Mouse (Mus musculus) forebrain, postnatal 0 days (tissue): ENCODE results near the gene Smyd5. TPM values are rescaled to one million over a fixed set of nuclear protein-coding genes. Genes with fewer than 3 reads are reported as not detected.

Experiments used
- ATAC-seq: fragments of 200-750 bp; cut with Nextera tagmentation; 2 replicates; pipeline ENCODE4 v1.8.0; 2017; ENCODE audit warnings: mild to moderate bottlenecking, moderate library complexity
- DNase-seq: peaks from one replicate; pipeline ENCODE4 v3.0.0-alpha.2; 2015
- H3K27ac ChIP-seq: fragments of 300-500 bp; sonication (generic); 2 replicates; pipeline ENCODE4 v1.5.1; 2014; ENCODE audit warnings: low read depth, mild to moderate bottlenecking, antibody characterized with exemption, low read length, moderate library complexity, mixed read lengths
- H3K27me3 ChIP-seq: fragments of 300-500 bp; sonication (generic); 2 replicates; pipeline ENCODE4 v1.6.1; 2014; ENCODE audit warnings: mild to moderate bottlenecking, low read length, mixed read lengths; ENCODE audit not compliant: insufficient read depth
- H3K36me3 ChIP-seq: fragments of 300-500 bp; sonication (generic); 2 replicates; pipeline ENCODE4 v1.6.1; 2014; ENCODE audit warnings: mild to moderate bottlenecking, moderate library complexity; ENCODE audit not compliant: insufficient read depth
- H3K4me1 ChIP-seq: fragments of 300-500 bp; sonication (generic); 2 replicates; pipeline ENCODE4 v1.6.1; 2014; ENCODE audit warnings: antibody characterized with exemption; ENCODE audit not compliant: insufficient read depth
- H3K4me2 ChIP-seq: fragments of 300-500 bp; sonication (generic); 2 replicates; pipeline ENCODE4 v1.6.1; 2014; ENCODE audit warnings: low read depth, mild to moderate bottlenecking, moderate library complexity
- H3K4me3 ChIP-seq: fragments of 300-500 bp; sonication (generic); 2 replicates; pipeline ENCODE4 v1.5.1; 2014; ENCODE audit warnings: low read depth, low read length, mixed read lengths
- H3K9ac ChIP-seq: fragments of 300-500 bp; sonication (generic); 2 replicates; pipeline ENCODE4 v1.6.1; 2014; ENCODE audit warnings: mild to moderate bottlenecking
- H3K9me3 ChIP-seq: fragments of 300-500 bp; sonication (generic); 2 replicates; pipeline ENCODE4 v1.6.1; 2016; ENCODE audit warnings: low read length
- CTCF ChIP-seq: sonication (generic); IDR thresholded peaks from 2 replicates; pipeline ENCODE4 v1.5.1; 2016; ENCODE audit warnings: antibody characterized with exemption, control low read depth, low read depth
- WGBS: fragments of 180-500 bp; shearing (Covaris S2); extraction: QIAGEN DNeasy Blood & Tissue Kit; methylation state at CpG from one replicate; pipeline ENCODE4 v1.1.7; 2014; 5-methylcytosine and 5-hydroxymethylcytosine counted together
- polyA plus RNA-seq: library from polyadenylated mRNA; unstranded; fragments of >200 nt; fragmentation: Nextera tagmentation; extraction: Ambion mirVana; gene quantifications from 2 replicates; pipeline ENCODE4 v1.2.1, GENCODE M21; 2015
- total RNA-seq: library from RNA; depleted of rRNA; stranded (reverse); fragments of >200 nt; gene quantifications from 2 replicates; pipeline ENCODE4 v1.2.3, GENCODE M21; 2014; rRNA removed

Gene Smyd5
- total RNA-seq: 63.2 and 65.8 TPM in 2 replicates
- polyA plus RNA-seq: 49.3 and 61.7 TPM in 2 replicates

DNA sequence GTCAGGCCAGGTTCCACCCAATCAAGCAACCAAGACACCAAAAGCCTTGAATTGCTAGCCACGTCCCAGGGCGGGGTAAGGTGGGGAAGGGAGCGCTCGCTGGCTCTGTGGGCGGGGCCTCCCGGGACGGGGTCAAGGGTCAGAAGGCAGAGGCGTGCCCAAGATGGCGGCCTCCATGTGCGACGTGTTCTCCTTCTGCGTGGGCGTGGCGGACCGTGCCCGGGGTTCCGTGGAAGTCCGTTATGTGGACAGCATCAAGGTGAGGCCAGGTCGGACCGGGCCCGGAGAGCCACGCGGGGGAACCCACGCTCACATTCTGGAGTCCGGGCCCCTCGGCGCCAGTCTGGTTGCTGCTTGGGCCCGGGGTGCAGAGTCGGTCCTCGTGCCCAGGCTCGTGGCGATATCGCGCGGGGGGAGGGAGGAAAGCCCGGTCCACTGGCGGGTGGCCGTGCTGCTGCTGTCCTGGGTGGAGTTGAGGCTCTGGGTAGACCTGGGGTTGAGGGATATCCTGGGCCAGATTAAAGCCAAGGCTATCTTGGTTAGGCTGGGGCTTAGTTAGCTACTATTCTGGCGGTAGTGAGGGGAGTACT, at the start of gene Smyd5:
Smyd5 (plus strand) TSS at position 148 of the 590 bp plus-strand sequence.
- ATAC-seq (peak; percentile 90), DNase-seq (peak; percentile 80)
- Histone ChIP-seq H3K27me3 (no peaks in the 10 kb centered on the region), H3K27ac (0 out of 2 replicates have a peak within 1 kb of the TSS, but pooled peaks have one; percentile 35), H3K4me3 (peak within 1 kb of the TSS; percentile 76), H3K4me2 (peak within 1 kb of the TSS; percentile 87), H3K9me3 (no peaks in the 10 kb centered on the region), H3K4me1 (no peaks in the 10 kb centered on the region; the same call in none of the 2 replicates), H3K36me3 (no peaks in the 10 kb centered on the region), H3K9ac (peak within 1 kb of the TSS; percentile 70)
- under 1% methylated on average over 39 of the region's 39 CpGs for WGBS
- no peak for TF ChIP-seq CTCF

DNA sequence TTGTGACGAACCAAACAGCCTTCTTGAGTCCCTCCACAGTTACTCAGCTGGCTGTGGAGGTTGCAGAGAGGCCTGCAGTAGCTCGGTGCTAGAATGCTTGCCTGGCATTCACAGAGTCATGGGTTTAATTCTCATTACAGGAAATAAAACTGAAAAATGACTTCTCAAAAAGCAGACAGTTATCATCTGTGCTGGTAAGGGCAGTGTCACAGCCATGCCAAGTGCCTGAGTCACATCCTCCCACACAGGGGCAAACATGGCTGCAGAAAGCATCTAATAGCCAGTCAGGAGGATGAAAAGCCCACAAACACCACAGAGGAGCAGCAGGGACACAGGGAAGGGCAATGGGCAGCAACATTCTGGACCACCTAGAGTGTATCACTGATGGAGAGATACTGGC, 49.0 kb upstream of the Smyd5 start:
- TF ChIP-seq CTCF: no peak
- Histone ChIP-seq H3K27ac (no peak overlapping the region), H3K9ac (no peak overlapping the region), H3K27me3 (no peaks in the 10 kb centered on the region), H3K9me3 (no peaks in the 10 kb centered on the region), H3K36me3 (no peaks in the 10 kb centered on the region), H3K4me1 (no peaks in the 10 kb centered on the region), H3K4me3 (no peak overlapping the region), H3K4me2 (no peak overlapping the region)
- no peak for ATAC-seq
- WGBS: 79% methylated on average over 2 of the region's 2 CpGs
- no peak for DNase-seq

- Histone ChIP-seq H3K4me2 (no peak overlapping the region), H3K9me3 (no peaks in the 10 kb centered on the region), H3K36me3 (no peaks in the 10 kb centered on the region), H3K27ac (no peak overlapping the region), H3K4me1 (no peaks in the 10 kb centered on the region), H3K4me3 (no peak overlapping the region), H3K27me3 (no peaks in the 10 kb centered on the region), H3K9ac (no peak overlapping the region)
- no peak for TF ChIP-seq CTCF
- no peak for DNase-seq
- no peak for ATAC-seq
- WGBS: 87% methylated on average over 5 of the region's 5 CpGs
Observed at GRCm38 (mm10) chr6:85388608-85389007, 43.2 kb upstream of the Smyd5 start.

- ATAC-seq (no peak), DNase-seq (peak; percentile 69)
- peak; percentile 82 for TF ChIP-seq CTCF
- H3K27ac ChIP-seq: no peak overlapping the region
- no peak overlapping the region for H3K4me2 ChIP-seq
- H3K9me3 ChIP-seq: no peaks in the 10 kb centered on the region
- H3K4me1 ChIP-seq: no peaks in the 10 kb centered on the region
- no peaks in the 10 kb centered on the region for H3K27me3 ChIP-seq
- H3K4me3 ChIP-seq: no peak overlapping the region
- no peaks in the 10 kb centered on the region for H3K36me3 ChIP-seq
- WGBS: 24% methylated on average over 6 of the region's 7 CpGs
- H3K9ac ChIP-seq: no peak overlapping the region
Observed at GRCm38 (mm10) chr6:85391803-85392202, 40.0 kb upstream of the Smyd5 start.

DNA sequence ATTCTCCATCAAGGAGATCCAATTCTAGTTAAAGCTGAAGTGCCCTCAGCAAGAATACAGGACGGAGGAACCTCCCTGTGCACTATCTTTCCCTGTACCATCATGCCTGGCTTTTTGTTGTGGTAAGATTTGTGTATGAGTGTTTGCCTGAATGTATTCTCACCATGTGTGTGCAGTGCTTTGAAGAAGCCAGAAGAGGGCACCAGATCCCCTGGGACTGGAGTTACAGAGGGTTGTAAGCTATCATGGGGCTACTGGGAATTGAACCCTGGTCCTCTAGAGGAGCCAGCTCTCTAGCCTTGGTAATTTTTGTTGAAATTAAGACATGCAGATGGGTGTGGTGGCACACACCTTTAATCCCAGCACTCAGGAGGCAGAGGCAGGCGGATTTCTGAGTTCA, 36.4 kb upstream of the Smyd5 start:
- no peak for TF ChIP-seq CTCF
- Histone ChIP-seq H3K4me2 (no peak overlapping the region), H3K36me3 (no peaks in the 10 kb centered on the region), H3K9ac (no peak overlapping the region), H3K9me3 (no peaks in the 10 kb centered on the region), H3K27me3 (no peaks in the 10 kb centered on the region), H3K4me1 (no peaks in the 10 kb centered on the region), H3K27ac (no peak overlapping the region), H3K4me3 (no peak overlapping the region)
- ATAC-seq: no peak
- no peak for DNase-seq
- WGBS: 86% methylated on average over 2 of the region's 2 CpGs

GRCm38 (mm10) chr6:85397165-85397564, 34.6 kb upstream of the Smyd5 start:
- H3K27me3 ChIP-seq: no peaks in the 10 kb centered on the region
- ATAC-seq: no peak
- peak; percentile 55 for TF ChIP-seq CTCF
- no peak overlapping the region for H3K4me2 ChIP-seq
- no peaks in the 10 kb centered on the region for H3K36me3 ChIP-seq
- no peak overlapping the region for H3K9ac ChIP-seq
- H3K4me3 ChIP-seq: no peak overlapping the region
- no peak for DNase-seq
- H3K9me3 ChIP-seq: no peaks in the 10 kb centered on the region
- no peak overlapping the region for H3K27ac ChIP-seq
- no peaks in the 10 kb centered on the region for H3K4me1 ChIP-seq
- 33% methylated on average over 1 of the region's 1 CpGs for WGBS

GRCm38 (mm10) chr6:85399715-85400114, 32.1 kb upstream of the Smyd5 start:
- H3K4me2 ChIP-seq: no peak overlapping the region
- WGBS: 16% methylated on average over 5 of the region's 5 CpGs
- H3K9ac ChIP-seq: no peak overlapping the region
- H3K4me1 ChIP-seq: no peaks in the 10 kb centered on the region
- peak; percentile 51 for DNase-seq
- no peaks in the 10 kb centered on the region for H3K36me3 ChIP-seq
- no peak for TF ChIP-seq CTCF
- H3K27me3 ChIP-seq: no peaks in the 10 kb centered on the region
- H3K4me3 ChIP-seq: no peak overlapping the region
- no peak overlapping the region for H3K27ac ChIP-seq
- ATAC-seq: peak; percentile 84
- H3K9me3 ChIP-seq: no peaks in the 10 kb centered on the region
